Mouse (Mus musculus): ENCODE results near the gene Hbq1b. TPM values are rescaled to one million over a fixed set of nuclear protein-coding genes. Genes with fewer than 3 reads are reported as not detected.
A peak's percentile ranks its signal among the peaks of the same experiment; 100 is the strongest.

The Hbq1b gene
- total RNA-seq (2021) = 2.8 and 3.2 TPM in 2 replicates
- long read RNA-seq, experiment 1, partial matches to known transcripts = 0 of 2 reads
- long read RNA-seq, experiment 1, other reads (novel, unspliced or antisense) = 1 of 2 reads
- long read RNA-seq, experiment 2, partial matches to known transcripts = 1 of 2 reads
- long read RNA-seq, experiment 2, other reads (novel, unspliced or antisense) = 0 of 2 reads

DNA sequence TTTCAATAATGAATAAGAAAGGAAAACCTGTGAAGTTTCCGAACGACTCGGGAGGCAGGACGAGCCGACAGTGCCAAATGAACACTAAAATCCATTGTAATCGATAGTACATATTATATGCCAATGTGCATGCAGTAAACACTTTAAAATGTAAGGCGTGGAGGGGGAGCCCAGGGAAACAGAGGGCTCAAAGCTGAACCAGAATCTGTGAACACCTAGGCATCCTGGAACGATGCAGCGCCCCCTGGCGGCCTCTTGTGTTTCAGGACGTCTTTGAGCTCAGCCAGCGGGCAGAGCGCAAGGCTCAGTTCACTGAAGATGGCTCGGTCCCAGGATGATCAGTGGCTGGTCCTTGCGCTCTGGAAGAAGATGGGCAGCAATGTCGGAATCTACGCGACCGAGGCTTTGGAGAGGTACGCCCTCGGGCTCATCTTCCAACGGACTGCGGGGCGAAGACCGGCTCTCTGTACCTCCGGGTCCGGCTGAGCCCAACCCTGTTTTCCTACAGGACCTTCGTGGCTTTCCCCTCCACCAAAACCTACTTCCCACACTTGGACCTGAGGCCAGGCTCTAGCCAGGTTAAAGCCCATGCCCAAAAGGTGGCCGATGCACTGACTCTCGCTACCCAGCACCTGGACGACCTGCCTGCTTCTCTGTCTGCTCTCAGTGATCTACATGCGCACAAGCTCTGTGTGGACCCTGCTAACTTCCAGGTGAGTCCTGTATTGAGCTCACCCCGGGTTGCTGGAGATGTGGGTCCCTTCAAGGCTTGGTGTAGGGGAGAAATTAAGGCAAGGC, at the start of gene Hbq1b:
Hbq1b (plus strand) TSS at position 271 of the 798 bp plus-strand sequence.
- DNase-seq = peak; percentile 87

DNA sequence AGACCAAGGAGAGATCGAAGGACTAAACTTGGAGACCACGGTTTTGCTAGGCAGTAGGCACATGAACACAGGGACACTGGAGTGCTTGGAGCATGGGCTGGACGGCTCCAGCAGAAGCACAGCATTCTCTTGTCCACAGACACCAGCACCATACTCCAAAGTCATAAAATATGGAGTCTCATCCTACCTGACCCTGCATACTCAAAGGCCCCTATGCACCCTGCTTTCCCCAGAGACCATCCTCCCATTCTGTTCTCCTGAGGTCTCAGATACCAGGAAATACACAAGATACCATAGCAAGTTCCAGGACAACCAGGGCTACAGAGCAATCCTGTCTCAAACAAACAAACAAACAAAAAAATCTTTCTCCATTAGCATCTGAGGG, 49.4 kb upstream of the Hbq1b start:
- peak; percentile 2 for DNase-seq

DNA sequence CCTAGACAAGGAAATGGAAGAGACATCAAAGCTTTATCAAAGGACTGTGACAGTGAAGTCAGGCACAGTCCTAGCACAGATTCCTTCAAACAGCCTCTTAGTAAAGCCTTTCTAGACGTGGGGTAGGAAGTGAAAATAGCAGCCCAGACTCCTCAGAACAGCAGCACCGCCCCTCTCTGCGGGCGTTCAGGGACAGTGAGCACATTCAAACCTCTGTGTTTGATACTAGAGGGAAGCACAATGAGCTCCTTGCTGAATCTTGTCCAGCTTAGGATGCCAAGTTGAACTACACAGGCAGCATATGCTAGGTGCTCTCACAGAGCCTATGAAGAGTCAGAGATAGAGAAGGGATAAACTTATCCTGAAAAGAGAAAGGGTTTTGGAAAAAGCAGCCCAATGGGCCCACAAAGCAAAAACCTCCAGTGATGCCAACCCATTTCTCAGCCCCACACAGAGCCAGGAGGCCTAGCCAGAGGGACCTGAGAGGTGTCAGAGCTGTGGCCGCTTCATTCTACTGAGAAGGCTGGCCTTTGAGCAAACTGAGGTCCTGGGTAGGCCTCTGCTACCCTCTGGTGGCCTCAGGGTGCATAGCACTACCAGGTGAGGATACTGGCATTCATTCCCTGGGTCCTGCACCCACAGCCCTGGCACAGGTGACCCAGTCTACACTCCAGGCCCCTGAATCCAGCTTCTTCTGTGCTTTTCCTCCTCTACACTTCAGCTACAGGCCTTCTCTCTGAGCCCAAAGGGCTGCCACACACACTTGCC, 48.5 kb upstream of the Hbq1b start:
- peak; percentile 84 for DNase-seq

DNA sequence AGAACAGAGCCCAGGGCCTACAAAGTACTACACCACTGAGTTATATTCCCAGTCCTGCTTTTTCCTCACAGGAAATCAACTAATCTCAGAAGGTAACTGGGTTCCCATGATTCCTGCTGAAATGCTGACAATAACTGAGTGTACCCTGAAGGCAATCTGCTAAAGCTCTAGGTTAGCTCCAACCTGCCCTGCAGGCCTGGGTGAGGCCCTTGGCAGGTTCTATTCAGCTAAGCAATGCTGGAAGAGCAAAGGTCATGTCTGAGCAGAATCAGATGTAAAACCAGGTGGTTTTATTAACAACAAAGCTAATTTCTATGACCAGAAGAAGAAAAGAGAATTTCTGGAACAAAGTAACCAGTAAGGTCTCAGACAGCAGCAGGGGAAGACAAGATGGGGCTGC, 45.4 kb upstream of the Hbq1b start:
- no peak for DNase-seq

DNA sequence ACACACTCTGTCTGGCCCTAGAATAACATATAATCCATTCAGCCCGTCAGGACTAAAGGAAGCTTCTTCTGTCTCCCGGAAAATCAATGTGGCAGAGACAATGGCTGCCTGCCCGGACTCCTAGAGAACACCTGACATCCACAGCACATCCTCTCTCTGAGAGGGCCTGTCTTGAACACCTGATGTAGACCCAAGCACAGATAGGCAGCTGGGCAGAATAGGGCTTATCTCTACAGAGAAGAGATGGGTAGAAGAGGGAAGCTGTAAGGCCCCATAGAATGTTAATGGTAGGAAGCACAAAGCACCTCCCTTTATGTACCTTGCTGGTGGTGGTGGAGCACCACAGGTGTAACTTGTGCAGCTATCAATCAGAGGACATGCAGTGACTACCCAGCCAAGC, 44.6 kb upstream of the Hbq1b start:
- DNase-seq = no peak

DNA sequence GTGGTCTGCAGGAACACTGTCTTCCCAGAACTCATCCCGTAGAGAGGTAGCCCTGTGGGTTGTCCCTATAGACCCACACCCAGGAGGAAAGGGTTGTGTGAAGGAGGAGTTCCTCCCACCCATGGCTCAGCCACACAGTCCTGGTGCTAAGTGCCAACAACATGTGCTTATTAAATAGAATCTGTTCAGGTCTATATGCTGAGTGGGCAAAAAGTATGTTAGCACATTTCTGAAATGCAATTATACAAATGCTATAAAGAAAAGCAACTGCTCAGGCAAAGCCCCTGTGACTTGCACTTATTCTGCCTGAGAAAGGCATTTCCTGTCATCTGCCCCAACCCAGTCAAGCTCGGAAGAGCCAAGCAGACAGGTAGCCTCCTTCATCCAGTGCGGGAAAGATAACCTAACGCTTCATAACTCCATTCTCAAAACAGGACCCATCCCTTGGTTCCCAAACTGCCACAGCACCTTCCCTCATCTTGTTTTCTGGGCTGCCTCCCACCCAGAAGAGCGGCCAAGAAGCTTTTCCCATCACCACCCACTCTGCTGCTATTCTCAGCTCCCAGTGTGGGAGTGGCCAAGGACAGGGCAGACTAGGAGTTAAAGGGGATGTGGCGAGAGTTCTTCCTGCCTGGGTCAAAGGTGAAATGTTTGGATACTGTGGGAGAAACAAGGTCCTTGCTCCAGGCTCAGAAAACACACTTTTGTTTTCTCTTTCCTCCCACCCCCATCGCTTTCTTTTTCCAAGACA, 43.4 kb upstream of the Hbq1b start:
- no peak for DNase-seq

DNA sequence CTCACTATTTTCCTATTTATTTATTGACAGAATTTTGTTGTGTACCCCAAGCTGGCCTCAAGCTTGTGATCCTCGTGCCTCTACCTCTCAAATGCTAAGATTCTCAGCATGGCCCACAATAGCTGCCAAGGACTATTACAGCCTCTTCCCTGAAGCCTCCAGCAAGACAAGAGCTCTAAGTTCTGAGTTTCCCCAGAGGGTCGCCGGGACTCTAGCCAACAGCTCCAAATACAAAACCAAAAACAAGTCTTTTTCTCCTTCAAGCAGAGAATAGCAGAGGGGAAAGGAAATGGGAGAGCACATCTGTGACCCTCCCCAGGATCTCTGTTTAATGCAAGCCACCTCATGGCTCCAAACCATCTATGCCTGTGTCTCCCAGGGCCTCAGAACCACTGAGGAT, 42.7 kb upstream of the Hbq1b start:
- DNase-seq = no peak

DNA sequence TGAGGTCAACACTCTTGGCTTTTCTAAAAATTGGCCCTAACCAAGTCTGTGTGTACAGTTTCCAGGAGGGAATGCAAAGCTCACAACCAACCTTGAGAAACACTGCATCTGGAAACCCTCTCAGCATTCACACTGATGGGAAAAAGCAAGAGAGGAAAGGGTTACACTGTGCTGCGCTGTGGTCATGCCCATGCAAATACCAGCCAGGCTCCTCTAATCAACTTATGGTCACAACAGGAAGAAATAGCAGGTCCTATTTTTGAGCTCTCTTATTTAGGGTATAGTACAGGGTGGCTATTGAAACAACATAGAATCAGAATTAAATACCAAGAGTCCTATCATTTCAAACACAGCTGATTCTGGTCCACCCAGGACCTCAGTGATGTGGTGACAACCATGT, 42.1 kb upstream of the Hbq1b start:
- no peak for DNase-seq

DNA sequence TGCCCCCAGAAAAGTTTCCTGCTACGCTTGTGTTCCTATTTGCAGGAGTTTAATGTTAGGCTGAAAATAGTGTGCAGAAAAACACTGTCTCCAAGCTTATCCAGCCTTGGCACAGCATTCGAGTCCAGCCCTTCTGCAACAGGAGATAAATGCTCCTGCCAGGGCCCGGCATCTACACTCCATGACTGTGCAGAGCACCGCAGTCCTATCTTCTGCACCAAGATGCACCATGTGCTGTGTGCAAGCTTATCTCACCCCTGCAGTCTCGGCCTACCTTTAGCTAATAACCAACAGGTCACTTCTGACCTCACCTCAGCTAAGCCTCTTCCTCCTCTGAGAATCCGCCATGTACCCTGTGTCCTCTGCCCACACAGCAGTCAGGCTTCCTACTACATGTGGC, 41.2 kb upstream of the Hbq1b start:
- no peak for DNase-seq

DNA sequence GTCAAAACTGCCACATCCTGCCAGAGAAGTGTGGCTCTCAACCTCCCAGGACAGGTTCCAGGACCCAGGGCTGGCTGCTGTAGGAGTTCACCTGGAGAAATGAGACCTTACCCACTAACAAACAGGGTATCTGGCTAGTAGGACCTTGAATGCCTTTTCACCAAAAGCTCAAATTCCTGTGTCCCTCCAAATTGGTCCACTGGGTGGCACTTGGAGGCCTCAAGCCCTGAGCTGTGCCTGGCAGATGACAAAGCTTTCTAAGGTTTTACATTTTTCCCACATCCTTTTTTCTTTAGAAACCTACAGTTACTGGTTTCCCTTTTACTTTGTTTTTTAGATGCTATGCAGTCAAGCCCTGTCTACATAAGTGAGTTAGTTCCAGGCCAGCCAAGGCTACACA, 39.7 kb upstream of the Hbq1b start:
- no peak for DNase-seq

DNA sequence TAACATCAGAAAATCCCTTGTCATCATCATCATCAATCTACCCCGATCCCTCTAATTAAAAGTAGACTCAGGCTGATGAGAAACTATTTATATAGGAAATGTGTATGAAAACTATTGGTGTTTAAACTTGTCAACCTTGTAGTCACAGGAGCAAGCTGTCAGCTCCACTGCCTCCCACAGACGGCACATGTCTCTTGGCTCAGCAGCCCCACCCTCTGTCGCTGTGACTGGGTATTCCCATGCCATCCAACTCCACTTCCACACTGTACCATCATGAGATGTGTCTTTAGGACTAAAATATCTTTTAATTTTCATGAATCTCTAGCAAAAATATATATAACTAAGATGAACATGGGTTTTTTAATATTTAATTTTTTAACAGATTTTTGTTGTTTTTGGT, 38.4 kb upstream of the Hbq1b start:
- DNase-seq = no peak

DNA sequence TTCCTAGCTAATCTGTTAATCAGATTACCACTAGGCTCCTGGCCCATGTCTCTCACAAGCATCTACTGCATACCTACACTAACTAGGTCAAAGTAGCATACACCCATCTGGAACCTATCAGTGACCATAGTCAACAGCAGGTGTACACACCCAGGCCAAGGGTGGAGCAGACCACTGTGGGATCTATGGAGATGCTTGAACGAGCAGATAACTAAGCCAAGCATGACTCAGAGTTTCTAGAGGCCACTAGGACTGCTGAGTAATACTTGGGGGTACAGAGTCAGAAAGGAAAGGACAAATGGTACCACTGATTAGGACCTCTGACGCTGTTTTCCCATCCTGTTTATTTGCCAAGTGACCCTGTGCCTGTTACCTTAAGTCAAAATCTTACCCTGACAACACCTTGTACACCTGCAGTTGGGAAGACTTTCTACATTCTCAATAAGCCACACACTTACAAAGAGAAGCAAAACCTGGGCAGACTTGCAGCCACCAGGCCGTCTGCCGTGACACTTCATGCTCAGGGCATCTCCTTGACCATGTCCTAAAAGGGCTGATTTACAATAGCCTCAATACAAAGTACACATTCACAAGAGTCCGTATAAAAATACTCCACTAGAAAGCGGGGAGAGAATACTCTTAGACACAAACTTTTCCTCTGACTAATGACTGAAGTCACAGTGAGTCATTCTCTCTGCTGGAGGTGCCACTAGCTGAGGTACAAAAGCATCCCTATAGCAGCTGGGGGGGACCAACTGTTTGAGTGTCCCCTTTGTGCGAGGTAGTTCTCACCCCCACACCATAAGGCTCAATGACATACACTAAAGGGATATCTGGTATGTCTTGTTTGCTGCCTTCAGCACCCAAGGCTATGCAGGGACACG, 35.6 kb upstream of the Hbq1b start:
- no peak for DNase-seq

DNA sequence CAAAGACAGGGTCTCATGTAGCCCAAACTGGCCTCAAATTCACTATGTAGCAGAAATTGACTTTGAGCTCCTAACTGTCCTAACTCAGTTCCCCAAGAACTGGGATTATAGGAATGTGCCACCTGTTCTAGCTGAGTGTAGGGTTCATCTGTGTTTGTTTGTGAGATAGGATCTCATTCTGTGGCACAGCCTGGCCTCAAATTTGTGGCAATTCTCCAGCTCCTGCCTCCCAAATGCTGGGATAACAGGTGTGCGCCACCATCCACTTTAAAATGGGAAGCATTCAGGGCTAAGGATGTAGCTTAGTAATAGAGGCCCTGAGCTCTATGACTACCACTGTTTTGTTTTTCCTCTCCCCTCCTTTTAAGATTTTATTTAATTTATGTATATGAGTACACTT, 33.6 kb upstream of the Hbq1b start:
- DNase-seq = no peak

DNA sequence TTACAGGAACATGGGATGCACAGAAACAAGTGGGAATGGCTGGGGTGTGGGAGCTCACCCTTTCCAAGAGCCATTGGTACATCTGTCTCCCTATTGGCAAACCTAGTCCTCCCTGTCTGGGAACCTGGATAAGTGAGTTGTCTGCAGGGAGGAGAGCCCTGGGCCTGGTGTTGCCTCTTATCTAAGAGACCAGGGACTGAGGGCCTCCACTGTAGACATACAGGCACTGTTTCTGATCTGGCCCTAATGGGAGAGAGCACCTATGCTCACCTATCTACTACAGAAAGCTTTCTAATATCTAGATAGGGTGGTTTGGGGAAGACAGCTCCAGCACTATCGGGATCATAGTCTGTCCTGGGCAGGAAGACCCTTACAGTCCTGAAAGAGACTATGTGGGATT, 30.6 kb upstream of the Hbq1b start:
- no peak for DNase-seq

DNA sequence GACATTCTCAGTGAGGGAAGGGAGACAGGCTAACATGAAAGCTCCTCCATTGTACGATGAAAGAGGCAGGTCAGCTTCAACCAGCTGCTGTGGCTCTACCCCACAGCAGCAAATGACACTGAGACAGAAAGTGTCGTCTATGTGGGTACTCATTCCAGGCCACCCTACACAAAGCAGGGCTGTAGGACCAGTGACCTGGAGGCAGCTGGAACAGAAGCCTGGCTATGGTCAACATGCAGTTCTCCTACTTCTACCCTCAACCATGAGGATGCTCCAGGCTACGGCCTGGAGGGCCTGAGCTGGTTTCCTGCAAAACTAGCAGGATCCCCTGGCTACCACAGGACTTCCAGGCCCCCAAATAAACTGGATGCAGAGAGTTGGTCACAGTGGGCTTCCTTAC, 30.2 kb upstream of the Hbq1b start:
- DNase-seq = no peak

DNA sequence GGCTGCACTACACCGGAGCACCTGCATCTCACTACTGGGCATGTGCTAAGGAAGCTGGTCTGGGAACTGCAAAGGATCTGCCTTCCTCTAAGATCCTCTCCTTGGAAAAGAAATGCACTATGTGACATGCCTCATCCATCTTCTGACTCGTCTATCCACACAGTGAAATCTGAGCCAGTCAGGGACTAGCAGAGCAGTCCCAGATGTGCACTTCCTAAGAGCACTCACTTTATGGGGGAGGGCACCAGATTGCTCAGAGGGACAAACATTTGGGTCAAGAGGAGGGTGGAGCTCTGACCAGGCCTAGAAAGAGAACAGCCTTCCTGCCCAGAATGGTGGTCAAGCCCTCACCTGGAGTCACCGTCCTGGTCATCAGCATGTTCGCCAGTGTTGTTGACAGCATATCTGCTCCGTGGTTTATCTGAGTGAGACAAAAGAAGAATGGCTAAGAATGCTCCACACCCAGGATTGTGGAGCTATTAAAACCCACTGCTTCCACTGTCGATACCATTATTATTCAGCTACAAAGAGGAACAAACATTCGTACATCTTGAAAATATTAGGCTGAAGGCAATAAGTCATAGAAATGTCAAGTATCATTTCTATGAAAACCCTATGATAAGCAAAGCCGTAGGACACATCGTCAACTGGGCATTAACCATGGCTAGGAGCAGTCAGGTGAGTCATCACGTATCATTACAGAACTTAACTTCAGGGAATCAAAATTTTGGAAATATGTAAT, 23.9 kb upstream of the Hbq1b start:
- peak; percentile 24 for DNase-seq

DNA sequence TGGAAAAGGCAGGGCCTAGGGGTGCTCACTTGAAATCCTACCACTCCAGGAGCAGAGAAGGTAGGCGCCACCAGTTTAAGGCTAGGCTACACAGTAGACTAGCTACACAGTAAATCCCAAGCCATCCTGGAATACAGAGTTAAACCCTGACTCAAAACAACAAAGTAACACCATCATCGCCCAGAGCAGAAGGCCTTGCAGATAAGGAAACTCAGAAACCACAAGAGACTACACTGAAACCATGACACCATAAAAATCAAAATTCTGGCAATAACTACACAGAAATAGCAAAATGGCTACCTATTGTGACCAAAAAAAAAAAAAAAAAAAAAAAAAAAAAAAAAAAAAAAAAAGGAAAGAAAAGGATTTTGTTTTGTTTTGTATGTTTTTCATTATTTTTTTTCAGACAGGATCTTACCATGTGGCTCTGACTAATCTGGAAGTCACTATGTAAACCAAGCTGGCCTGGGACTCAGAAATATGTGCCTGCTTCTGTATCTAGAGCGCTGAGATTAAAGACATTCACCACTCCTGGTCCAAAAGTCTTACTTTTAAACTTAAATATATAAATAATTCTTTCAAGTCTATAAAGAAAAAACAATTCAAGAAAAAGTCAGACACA, 21.5 kb upstream of the Hbq1b start:
- DNase-seq = no peak

DNA sequence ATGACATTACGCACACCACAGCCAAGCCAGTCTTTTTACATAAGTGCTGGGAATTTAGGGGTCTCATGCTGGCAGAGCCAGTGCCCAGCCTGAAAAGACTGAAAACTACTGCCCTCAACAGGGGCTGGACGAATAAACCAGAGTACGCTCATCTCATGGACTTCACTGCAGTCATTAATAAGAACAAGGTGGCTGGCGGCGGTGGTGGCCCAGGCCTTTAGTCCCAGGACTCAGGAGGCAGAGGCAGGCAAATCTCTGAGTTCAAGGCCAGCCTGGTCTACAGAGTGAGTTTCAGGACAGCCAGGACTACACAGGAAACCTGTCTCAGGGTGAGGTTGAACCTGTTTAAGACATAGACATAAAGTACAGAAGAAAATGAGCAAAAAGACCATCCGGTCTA, 20.6 kb upstream of the Hbq1b start:
- no peak for DNase-seq

DNA sequence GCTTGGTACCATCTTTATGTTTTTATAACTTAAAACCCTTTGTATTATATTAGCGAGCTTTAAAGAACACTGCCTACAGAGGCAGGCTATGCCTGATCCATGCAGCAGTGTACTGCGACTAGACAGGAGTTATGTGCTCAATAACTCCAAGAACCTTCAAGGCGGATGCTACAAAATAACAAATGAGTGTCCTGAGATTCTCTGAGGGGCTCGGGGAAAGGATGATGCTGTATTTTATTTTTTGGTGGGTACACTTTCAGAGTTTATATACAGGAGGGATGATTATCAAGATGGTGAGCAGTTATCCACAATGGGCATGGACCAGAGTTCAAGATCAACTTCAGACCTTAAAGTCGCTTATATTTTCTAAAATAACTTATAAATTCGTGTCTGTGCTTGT, 20.0 kb upstream of the Hbq1b start:
- no peak for DNase-seq

DNA sequence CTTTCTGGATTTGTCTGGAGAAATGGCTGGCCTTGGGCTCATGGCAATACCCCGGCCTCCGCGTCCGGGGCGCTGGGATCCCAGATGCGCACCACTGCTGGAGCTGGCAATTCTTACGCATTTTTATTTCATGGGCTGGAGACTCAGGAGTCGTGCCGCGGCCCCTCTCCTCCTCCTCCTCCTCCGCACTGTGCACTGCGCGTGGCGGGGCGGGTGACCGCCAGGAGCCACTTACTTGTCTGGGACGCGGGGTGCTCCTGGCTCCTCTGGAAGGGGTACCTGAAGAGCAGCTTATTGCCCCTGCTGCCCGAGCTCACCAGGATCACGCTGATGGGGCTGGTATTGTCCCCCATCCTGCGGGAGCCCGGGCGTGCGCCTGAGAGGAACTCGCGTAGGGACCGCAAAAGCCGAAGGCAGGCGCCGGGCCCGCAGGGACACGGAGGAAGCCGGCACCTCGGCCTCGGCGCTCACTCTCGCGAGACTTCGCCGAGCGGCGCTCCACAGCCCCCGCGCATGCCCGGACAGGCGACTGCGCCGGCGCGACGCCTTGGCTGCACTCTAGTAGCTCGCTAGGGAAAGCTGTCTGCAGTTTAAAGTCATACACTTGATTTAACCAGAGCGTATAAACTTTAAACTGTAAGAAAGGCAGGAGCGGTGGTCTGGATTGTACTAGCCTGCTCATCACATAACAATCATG, 19.4 kb upstream of the Hbq1b start, which contains the start of gene Nprl3:
Nprl3 (minus strand) TSS at position 520 of the 697 bp plus-strand sequence.
- peak; percentile 98 for DNase-seq

All from adrenal gland, postnatal 14 days (tissue).